Mouse (Mus musculus): Measurements from ENCODE around the gene Eya4.

Gene Eya4

DNA sequence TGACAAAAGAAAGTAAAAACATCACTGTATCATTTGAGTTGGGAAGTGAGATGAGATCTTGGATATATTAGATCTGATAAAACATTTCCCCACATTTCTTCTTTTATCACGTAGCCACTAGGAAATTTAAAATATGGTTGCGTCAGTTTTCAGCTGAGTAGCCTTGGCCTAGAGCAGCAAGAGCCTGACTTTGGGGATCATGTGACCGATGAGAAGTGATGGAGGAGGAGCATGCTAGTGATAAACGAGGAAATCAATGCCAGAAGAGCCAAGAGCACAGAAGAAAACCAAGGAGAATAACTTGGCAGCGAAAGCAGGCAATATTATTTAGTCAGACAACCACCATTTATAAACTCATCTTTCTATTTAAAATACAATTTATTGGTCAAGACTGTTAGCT is 119.7 kb downstream of the Eya4 start:
- DNase-seq: no peak

- DNase-seq: no peak
Observed at GRCm38 (mm10) chr10:23223336-23223735, 127.2 kb downstream of the Eya4 start.

- DNase-seq: no peak
Observed at GRCm38 (mm10) chr10:23220432-23220831, 130.2 kb downstream of the Eya4 start.

DNA sequence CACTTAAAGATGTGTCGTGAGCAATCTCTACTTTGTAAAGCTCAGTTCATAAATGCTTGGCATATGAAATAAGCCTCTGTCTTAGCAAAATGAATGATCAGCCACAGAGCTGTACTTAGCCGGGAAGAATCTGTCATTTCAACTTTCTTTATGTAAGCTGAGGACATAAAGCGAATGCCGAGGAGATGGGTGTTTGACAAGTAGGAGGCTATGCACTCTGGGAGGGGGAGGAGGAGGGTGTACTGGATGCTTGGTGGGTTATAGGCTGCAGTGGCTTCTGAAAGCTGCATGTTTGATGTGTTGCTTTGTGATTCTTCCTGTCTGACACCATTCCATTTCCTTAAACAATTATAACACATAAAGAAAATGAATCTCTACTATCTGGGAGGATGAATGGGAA is 133.8 kb downstream of the Eya4 start:
- DNase-seq: no peak

DNA sequence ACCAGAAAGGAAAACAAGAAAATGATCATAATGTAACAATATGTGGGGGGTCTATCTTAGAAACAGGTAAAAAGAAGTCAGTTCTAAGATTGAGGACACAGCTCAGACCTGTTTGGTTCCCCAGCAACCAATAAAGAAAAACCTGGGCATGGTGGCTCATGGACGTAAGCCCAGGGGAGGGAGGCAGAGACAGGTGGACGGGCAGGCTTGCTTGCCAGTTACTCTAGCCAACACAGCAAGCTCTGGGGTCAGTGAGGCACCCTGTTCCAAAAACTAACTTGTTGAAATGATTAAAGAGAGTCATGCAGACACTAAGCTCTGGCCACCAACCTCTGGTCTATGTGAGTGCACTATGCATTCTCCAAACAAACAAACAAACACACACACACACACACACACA is 139.2 kb downstream of the Eya4 start:
- no peak for DNase-seq

DNA sequence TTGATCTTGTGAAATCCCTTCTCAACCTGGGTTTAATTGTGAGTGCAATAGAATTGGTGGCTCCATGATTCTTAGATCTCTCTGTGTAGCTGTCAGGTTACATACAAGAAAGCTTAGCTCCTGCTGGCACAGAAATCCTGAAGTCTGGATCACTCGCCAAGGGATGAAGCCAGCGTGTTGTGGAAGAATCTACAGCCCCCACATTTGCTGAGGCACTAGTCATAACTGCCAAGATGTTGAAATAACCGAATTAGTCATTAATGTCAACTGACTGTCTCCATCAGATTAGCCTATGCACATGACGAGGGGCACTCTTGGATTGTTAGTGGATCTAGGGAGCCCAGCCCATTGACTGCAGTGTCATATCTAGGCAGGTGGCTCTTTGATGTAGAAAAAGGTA is 146.7 kb downstream of the Eya4 start:
- DNase-seq: peak; percentile 11

GRCm38 (mm10) chr10:23203144-23203838 is 147.3 kb downstream of the Eya4 start:
- DNase-seq: no peak

GRCm38 (mm10) chr10:23202591-23202990 is 148.0 kb downstream of the Eya4 start:
- DNase-seq: no peak

GRCm38 (mm10) chr10:23198251-23198650 is 152.3 kb downstream of the Eya4 start:
- no peak for DNase-seq

DNA sequence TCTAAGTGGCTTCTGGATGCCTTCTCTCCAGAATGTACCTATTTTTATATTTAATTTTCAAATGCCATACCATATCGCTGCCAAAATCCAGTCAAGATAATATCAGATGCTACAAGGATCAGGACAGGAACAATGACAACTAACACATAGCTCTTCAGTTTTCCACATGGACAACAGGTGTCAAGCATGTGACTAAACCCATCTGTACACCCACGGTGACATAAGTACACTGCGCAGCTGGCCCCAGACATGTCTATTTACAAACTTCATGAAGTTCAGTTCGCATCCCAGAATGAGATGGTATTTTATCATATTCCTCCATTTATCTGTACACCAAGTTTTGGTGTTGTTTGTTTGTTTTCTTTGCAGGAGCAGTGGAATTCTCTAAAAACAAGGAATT is 154.2 kb downstream of the Eya4 start:
- no peak for DNase-seq

DNA sequence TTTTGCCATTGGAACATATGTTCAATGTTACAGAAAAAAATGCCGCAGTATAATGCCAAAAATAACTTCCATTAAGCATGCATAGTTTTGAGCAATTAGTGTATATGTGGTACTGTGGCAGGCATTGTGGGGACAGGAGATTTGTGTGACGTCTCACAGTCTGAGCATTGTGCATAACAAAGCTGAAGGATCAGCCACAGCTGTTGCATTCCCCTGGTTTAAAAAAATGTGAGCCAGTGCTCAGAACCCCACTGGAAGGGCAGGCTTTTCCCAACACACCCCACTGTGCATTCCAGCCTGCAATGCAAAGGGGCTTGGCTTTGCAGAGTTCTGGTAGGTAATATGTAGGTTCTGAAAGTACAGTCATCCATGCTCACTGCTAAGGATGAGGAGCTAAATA is 155.2 kb downstream of the Eya4 start:
- no peak for DNase-seq

DNA sequence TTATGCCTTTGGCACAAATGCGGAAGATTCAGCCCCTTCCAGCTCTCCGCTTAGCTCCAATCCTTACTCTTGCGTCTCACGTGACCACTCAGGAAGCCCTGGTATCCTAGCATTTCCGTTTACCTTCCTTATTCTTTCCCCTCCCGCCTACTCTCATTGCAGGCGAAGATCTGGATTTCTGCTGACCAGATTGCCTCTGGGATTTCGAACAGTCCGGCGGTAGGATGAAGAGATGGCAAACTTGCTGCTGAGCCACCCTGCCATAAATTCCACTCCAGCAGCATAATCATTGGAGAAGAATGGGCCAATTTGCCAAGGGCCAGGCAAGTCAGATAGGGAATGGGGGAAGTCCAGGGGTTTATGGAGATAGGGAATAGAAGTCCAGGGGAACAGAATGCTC is 160.8 kb downstream of the Eya4 start:
- no peak for DNase-seq

- DNase-seq: no peak
Observed at GRCm38 (mm10) chr10:23185391-23185790, 165.2 kb downstream of the Eya4 start.

DNA sequence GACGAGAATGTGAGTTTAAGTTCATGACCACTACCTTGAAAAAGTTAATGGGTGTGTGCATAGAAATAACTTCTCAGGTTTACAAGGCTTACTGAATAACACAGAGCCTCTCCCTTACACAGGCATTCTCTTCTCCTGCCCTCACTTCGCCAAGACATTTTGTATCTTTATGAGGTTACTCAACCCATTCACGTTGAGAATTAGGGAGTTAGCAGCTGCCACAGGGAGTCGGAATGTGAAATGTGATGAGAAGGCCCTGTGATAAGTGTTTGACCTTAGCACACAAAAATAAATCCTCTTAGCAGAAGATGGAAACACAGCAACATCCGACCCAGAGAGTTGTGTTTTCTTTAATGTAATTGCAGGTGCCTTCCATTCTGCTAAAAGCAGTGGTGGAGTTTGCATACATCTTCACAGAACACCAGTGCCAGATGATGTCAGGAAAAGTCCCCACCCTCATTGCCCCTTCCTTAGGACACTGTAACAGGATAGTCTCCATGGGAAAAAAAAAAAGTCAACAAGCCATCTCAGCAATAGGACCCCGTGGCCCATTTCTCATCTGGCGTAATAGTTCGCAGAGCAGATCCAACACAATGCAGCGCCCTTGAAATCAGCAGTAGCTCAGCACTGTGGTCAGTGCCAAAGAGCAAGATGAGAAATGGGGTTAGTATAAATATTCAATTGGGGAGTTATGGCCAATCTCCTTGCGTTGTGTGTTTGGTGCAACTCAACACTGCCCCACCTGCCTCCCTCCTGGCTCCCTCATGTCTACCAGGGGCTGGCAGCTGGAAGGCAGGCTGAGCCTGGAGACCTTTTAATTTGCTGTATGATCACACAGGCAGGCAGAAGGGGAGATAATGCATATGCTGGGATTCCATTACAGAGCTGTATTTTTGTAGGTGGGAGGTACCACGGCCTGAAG is 168.8 kb downstream of the Eya4 start:
- no peak for DNase-seq

GRCm38 (mm10) chr10:23179285-23179684 is 171.3 kb downstream of the Eya4 start:
- no peak for DNase-seq

DNA sequence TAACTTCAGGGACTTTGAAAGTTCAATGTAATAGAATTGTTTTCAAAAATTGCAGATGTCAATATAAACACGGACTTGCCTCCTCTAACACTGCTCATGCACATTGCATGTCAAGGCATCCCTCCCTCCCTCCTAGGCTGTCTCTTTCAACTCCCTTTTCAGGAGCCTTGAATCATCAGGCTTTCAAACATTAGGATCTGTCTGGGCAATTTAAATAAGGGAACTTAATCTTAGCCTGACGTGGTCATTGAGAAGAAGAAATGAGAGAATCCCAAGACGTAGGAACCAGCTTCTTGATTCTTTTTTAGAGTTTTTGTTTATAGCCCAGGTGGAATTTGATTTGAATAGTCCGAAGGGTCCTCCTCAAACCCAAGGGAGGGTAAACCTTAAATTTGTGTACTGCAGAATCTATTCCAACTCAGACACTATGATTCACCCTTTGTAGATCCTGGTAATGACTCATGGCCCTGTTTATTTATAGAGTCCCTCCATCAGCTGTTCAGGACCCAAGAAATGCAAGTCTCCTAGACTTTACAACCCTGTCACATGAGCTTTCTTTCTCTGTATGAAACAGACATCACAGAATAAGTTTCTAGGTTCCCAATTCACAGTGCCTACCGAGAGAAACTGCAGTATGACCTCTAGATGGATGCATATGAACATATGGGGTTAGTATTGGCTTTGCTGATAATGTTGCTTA is 173.1 kb downstream of the Eya4 start:
- DNase-seq: no peak

DNA sequence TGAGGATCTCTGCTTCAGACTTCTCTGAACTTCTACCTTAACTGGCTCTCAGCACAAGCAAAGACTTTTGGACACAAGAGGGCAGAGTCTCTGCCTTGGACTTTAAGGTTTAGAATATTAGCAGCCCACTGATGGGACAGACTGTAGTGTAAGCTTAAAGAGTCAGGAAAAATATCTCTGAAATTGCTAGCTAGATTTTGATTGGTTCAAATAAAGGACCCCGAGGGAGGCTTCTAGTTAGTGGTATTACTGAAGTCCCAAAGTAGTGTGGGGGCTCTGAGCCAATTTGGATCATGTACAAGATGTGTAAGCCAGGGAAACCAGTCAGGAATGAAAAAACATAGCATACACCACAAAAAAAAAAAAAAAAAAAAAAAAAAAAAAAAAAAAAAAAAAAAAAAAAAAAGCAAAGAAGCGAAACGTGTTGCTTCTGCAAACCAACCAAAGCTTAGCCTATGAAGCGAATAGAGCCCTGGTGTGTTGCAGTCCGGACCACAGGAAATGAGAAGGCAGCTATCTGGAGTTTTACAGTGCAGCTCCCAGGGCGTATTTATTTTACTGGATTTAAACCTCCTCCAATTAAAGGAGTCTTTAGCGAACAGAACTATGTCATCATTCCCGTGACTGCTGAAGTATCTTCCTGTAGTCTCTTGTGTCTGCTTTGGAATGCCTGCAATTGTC is 173.8 kb downstream of the Eya4 start:
- DNase-seq: no peak

DNA sequence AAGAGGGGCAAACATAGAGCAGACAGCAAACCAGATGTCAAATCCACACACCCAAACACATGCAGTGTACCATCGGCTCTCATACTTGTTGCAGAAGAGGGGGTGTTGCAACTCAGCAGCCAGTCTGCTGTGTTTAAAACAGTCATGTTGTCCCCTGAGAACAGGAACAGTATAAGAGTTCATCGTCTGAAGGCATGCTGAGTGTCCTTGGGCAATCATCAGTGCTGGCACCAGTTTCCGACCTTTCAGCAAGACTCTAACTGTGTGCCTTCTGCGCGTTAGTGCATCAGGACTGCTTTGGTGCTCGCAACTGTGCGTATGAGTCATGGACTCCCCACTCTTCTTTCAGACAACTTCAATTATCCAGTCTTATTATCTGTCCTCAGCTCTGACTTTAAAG is 179.0 kb downstream of the Eya4 start:
- DNase-seq: no peak

DNA sequence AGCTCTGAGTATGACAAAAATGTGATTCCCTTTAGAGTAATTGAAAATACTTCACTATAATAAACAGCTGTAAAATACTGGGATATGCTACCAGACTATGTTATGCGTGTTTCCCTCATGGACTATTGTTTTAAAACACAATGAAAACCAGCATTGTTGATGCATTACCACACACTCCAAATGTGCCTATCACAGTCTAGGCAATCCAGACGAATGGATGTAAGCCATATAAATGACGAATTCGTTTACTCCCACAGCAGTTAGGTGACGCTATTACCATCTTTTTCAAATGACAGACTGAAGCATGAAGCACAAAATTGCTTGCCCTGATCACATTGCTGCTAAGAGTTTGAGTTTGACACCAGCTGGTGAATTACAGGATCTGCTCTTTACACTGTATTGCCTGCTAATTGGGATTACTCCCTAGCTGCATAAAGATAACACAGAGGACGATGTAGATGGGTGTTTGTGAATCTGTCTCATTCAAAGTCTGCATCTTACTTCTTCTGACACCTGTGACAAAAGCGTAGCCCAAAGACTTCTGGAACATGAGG is 185.4 kb downstream of the Eya4 start:
- DNase-seq: no peak

DNA sequence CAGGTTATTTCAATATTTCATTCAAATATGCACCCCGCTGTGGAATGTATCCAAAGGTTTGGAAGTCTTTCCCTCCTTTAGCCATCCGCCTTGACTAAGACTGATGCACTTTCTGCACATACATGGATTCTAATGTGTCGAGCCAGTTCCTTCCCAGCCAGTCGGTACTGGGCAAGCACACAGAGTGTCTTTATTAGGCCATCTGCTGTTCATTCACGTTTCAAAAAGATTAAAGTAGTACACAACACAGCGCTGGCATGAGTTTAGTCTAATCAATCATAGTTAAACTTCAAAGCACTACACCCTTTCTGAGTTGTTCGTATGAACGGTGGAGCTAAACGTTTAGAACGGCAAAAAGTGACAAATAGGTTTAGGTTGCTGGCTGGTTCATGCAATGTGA is 190.7 kb downstream of the Eya4 start:
- no peak for DNase-seq

GRCm38 (mm10) chr10:23159138-23159537 is 191.4 kb downstream of the Eya4 start:
- no peak for DNase-seq

GRCm38 (mm10) chr10:23156866-23157625 is 193.5 kb downstream of the Eya4 start:
- DNase-seq: no peak

Data from right cerebral cortex, adult 18-20 months (tissue).